Mouse (Mus musculus): ENCODE data around the gene Spsb4.

Gene Spsb4

GRCm38 (mm10) chr9:96980037-96980997 lies 38.3 kb downstream of the Spsb4 start:
- DNase-seq (ENCODE audit: low spot score in 2 of 2) = no peak

DNA sequence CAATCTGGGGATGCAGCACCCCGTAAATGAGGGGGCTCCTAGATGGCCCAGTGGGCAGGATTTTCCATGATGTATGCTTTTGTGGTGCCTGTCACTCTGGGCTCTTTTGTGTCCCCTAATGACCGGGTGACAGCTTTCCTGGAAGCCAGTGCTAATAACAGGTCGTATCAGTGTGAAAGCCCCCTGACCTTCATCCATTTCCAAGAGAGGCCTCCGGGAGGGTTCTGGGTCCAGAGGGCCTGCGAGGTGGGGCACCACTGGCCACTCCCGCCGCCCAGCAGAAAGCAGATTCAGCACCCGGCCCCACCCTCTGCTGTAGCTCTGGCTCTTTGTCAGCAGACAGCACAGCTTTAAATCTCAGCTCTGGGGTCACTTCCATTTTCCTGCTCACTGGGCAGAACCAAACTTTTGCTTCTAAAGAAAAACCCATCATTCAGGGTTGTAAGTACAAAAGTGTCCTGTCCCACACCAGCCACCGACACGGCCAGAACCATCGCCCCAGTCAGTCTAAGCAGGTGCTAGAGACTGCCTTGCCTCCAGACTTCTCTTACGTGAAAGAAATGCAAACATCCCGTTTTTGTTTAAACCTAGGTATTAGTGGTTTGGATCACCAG lies 39.1 kb downstream of the Spsb4 start:
- no peak for DNase-seq (ENCODE audit: low spot score in 2 of 2)

GRCm38 (mm10) chr9:96978147-96978782 lies 40.4 kb downstream of the Spsb4 start:
- no peak for DNase-seq (ENCODE audit: low spot score in 2 of 2)

GRCm38 (mm10) chr9:96977287-96978145 lies 41.1 kb downstream of the Spsb4 start:
- DNase-seq (ENCODE audit: low spot score in 2 of 2) = no peak

- no peak for DNase-seq (ENCODE audit: low spot score in 2 of 2)
Measured at GRCm38 (mm10) chr9:96973091-96973490, 45.6 kb downstream of the Spsb4 start.

DNA sequence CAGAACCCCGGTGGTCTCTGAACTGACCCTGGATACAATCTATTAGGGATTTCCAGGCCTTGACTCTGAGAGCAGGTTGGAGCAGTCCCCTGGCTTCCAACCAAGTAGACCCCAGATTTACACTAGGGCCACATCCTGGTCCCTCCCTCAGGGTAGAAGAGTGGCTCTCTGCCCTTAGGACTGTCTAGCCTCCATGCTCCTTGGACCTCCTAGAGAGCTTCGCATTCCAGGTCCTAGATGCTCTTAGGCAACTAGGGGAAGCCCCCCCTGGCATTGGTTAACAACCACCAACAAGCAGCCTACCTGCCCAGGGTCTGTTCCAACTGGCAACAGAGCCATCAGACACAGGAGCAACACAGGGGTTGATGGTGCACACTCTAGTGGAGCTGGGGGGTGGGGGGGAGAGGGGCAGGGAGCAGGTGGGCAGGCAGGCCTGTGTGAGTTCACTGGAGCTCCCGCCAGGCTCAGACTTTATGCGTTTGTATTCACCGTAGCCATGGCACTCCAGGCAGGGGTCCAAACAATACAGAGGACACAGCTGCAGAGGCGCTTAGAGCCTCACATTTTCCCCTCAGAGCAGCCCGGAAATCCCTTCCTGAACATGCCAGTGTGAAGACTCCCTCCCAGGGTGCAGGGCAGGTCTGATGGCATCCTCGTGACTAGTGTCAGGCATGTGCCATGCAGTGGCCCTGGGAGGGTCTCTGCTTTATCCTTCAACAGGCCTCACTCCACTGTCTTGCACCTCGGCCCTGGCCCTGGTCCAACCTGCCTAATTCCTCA lies 46.8 kb downstream of the Spsb4 start:
- DNase-seq (ENCODE audit: low spot score in 2 of 2) = no peak

GRCm38 (mm10) chr9:96967516-96967915 lies 51.1 kb downstream of the Spsb4 start:
- DNase-seq (ENCODE audit: low spot score in 2 of 2) = no peak

DNA sequence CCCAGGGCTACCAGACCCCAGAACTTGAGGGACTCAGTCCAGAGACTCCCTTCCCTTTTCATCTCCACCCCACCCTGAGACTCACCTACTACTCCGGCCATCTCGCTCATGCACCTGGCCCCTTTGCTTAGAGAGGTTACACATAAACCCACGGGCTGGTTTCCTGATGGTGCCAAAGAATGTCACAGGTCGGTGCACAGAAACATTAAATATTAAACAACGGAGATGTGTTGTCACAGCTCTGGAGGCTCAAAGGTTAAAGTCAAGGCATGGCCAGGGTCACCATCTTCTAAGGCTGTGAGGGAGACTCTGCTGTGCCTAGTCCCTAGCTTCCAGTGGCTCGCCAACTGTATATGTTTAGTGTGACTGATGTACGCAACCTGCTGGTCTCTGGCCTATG lies 52.2 kb downstream of the Spsb4 start:
- DNase-seq (ENCODE audit: low spot score in 2 of 2) = no peak

GRCm38 (mm10) chr9:96963443-96964215 lies 55.0 kb downstream of the Spsb4 start:
- DNase-seq (ENCODE audit: low spot score in 2 of 2) = no peak

DNA sequence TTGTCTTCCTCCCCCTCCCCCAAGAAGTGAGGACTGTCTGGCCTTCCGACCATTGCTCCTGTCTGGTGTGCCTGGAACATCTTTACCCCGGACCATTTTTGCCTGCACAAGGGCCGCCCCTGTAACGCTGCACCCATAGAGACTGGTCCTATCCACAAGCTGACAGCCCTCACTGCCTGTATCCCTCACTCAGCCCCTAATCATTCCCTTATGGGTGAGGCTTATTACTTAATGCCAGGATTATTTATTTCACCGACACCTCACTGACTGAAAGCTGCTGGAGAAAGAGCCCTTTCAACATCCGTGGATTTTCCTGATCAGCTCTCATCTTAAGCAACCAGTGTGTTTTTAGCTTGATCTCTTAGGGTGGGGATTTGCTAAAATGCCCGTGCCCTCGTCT lies 55.9 kb downstream of the Spsb4 start:
- DNase-seq (ENCODE audit: low spot score in 2 of 2) = no peak

DNA sequence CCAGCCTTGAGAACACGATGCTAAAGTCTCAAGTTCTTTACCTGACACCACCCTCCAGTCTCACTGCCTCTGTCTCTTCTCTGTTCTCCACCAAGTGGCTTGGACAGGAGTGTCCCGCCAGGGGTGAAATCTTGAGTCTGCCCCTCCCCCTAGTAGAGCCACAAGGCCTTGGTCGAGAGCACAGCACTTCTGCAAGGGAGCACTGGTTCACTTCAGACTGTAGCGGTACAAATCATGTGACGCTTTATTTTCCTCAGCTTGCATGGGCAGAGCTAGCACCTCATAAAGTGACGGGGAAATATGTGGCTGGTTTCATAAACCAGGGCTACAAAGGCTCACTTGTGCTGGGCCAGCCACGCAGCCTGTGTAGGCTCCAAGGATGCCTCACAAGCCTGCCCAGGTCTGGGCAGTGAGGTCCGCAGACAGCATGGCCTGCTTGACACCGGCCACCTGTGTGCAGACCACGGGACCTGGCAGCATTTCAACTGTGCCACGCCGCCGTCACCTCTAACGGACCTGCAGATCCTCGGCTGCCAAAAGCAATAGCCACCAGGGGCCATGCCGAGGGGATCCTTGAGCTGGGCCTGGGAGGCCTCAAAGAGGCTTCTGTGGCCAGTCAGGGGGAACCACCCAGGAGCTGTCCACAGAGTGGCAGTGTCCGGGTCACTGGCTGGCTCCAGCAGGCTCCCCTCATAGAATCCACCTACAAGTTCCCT lies 56.5 kb downstream of the Spsb4 start:
- DNase-seq (ENCODE audit: low spot score in 2 of 2) = no peak

- no peak for DNase-seq (ENCODE audit: low spot score in 2 of 2)
Measured at GRCm38 (mm10) chr9:96961006-96961405, 57.6 kb downstream of the Spsb4 start.

- no peak for DNase-seq (ENCODE audit: low spot score in 2 of 2)
Measured at GRCm38 (mm10) chr9:96960241-96960640, 58.4 kb downstream of the Spsb4 start.

DNA sequence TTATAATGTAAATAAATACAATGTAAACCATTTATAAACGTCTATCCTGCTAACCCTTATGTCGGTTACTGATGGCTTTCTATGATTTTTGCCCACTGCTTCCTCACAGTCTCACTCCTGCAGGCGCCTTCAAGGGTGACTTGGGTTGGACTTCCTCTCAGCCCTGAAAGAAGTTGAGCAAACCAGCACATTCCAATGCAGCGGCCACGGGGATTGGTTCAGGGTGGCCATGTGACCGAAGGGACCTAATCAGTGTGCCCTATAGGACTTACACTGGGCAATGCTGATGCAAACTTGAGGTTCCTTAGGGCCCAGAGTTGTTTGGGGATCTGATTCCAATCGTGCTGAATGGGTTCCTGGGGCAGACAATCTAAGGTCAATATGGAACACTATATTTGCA lies 59.2 kb downstream of the Spsb4 start:
- no peak for DNase-seq (ENCODE audit: low spot score in 2 of 2)

GRCm38 (mm10) chr9:96958009-96958615 lies 60.5 kb downstream of the Spsb4 start:
- no peak for DNase-seq (ENCODE audit: low spot score in 2 of 2)

DNA sequence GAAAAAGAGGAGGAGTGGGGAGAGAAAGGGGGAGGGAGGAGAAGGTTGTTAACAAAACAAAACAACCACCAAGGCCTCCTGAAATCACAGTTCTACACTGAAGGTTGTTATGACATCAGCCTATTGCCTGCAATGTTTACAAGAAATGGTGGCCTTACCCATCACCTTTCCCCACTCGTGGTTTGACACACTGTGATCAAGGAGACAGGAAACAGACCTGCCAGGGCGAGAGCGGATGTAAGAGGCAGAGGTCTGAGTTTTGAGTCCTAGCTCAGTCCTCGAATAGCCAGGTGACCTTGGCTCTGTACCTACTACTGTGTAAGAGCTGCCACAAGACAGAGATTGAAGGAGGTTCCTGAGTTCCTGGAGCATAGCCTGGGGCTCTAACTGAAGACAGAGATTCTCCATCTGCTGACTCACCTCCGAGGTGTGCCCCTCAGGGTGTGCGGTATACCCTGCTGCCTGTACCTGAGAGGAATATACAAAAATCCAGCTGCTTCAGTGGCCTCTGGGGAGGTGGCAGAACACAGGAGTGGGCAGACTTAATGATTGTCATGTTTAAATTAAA lies 61.3 kb downstream of the Spsb4 start:
- DNase-seq (ENCODE audit: low spot score in 2 of 2) = no peak

- no peak for DNase-seq (ENCODE audit: low spot score in 2 of 2)
Measured at GRCm38 (mm10) chr9:96956646-96957297, 61.9 kb downstream of the Spsb4 start.
